Mouse (Mus musculus): ENCODE measurements around the gene Zeb2.

Zeb2 gene

DNA sequence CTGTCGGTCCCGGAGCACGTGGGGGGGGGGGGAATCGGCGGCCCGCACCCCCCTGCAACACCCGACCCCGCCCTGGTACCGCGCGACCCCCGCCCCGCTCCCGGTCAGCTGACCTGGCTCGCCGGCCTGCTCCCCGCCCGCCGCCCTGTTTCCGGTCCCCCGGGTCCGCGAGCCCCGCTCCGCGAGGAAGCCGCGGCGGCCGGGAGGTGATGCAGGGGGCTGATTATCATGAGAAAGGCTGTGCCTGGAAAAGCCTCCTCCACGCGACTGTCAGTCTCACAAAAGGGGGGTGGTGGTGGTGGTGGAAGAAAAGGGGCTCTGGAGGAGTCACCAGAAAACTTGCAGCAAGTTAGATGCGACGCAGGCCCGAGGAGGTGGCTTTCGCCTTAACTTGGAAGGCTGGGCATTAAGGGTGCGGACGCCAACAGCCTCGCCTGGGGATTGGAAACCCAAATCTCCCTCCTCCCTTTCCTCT is at the start of gene Zeb2:
TSS of gene Zeb2 (minus strand) at position 309 of the 475 bp plus-strand sequence.
- DNase-seq (ENCODE audit: low spot score), result peak; percentile 66

DNA sequence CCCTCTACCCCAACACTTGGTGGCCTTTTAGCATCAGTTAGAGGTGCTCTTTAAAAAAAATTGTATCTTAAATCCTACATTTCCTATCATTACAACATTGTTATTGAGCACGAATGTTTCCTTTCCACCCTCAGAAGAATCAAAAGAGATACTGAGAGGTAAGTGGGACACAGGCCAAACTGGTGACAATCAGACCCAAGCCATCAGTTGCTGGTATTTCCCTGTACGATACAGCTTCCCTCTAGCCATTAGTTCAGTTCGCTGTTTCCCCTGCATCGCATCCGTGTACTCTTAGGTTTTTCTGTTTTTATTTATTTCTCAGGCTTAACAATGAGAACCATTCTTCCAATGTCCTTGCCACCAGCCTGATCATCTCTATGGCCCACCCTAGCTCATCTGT is 41.6 kb upstream of the Zeb2 start:
- no peak for DNase-seq (ENCODE audit: low spot score)

DNA sequence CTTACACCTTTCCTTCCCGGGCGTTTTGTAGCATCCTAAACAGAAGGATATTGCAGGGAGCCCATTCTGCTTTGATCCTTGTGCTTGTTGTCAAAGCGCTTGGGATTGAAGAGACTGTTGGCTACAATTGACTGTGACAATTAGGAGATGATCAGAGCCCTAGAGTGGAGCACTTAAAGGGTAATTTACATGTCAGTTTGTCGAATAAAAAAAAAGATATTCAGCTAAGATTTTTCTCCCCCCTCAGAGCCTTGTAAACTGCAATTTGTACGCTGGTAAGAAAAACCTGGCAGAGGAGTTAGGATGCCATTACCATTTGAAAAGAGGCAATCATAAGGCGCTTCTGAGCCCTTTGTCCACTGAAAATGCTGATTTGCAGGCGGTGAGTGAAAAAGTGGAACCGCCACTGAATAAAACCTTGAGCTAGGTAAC is 41.2 kb upstream of the Zeb2 start:
- no peak for DNase-seq (ENCODE audit: low spot score)

DNA sequence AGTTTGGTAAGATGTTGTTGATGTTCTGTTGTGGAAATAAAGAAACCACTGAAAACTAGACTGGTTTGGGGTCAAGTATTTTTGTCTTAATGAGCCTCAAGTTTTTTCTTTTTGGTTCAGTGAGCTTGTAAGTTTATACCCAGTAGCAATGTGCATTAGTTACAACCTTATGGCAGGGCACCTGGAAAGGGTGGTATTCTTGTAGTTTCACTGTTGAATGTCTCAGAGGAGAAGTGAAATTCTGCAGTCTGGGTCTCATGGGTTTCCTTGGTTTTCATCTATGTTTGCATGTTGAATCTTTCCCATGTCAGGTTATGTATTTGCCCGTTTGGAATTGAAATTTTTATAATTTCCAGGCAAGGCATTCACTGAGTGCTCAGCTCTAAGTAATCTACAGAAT is 36.1 kb upstream of the Zeb2 start:
- no peak for DNase-seq (ENCODE audit: low spot score)

DNA sequence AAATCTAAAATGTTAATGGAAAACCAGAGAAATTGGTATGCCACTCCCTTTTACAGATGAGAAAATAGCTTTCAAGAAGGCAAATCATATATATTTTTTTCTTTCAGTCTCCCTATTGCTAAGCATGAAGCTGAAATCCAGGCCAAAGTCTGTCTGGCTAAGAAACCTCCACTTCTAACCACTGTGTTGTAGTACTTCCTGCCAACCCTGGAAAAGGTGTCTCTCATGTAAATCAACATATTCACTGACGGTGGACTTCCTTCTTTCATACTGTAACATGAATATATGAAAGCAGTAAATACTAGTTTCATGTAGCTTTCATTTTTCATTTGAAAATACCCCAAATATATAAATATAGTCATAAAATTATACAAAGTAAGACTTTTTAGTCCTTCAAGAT is 26.0 kb upstream of the Zeb2 start:
- no peak for DNase-seq (ENCODE audit: low spot score)

DNA sequence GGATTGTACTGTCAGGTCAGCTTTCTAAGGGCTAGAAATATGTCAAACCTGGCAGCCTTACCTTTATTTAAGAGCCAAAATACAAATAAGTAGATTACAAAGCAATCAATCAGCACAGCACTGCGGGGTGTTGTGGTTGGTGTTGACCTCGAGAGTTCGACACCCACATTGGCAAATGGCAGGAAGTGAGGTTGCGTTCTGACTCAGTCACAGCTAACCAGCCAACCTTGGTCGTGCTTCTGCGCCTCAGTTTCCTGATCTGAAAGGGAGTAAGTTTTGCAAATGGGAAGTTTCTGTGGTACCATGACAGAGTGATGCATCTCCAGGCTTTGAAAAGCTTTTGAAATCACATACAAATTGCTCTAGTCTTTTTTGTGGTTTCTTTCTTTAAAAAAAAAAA is 21.7 kb upstream of the Zeb2 start:
- no peak for DNase-seq (ENCODE audit: low spot score)

DNA sequence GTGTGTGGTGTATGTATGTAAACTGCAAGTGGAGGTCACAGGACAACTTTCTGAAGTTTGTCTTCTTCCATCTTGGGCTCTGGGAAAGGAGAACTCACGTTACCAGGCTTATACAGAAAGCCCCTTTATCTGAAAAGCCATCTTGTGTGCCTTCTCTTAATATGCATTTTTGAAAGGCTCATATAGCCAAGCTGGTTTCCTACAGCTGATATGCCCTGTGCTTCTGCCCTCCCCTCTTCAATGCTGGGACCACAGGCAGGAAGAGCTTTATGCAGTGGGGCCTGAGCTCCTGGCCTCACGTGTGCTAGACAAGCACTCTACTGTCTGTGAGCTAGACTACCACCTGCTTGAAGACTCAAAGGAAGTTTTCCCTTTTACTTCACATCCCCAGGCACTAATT is 19.6 kb upstream of the Zeb2 start:
- DNase-seq (ENCODE audit: low spot score), result no peak

DNA sequence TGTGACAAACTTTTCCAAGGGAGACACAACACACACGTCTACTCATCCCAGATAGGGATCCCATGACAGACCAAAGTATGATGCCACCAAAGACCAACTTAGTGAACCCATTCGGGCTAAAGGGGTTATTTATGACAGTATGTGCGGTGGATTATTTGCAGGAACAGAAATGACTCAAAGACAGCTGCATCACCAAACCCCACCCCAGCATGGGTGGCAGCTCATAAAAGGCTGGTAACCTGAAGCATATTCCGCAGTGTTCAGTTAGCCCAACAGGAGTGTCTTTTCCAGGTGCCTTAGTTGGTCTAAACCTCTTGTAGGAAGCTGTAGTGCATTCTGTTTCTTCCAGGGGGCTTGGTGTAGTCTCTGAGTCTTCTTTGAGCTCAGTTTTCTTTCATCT is 16.0 kb upstream of the Zeb2 start:
- DNase-seq (ENCODE audit: low spot score), result no peak

DNA sequence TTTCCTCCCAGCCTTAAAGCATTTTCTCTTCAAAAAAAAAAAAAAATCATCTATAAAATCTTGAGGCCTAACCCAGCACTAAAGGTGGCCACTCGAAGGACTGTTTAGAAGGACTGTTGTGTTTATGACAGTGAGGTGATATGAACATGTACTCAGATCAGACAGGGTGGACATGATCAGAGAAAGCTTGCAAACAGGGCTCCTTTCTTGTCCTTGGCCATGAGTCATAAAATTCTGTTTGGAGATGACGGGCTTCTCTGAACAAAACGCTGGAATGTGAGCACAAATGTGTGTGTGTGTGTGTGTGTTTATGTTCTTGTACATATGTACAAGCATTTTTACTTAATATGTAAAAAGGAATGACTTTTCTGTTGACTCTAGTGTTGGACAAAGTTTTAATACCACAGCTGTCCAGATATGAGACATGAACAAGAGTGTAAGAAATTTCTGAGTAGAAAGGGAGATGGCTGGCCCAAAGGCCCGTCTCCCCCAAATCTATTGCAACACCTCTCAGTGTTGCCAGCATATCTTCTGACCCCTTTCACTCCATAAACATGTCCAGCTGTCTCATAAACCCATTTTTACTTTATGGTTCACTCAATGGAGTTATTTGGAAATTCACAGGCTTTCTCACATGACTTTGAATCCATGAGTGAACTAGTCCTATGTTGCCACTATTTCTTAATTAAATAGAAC is 13.4 kb upstream of the Zeb2 start:
- no peak for DNase-seq (ENCODE audit: low spot score)

DNA sequence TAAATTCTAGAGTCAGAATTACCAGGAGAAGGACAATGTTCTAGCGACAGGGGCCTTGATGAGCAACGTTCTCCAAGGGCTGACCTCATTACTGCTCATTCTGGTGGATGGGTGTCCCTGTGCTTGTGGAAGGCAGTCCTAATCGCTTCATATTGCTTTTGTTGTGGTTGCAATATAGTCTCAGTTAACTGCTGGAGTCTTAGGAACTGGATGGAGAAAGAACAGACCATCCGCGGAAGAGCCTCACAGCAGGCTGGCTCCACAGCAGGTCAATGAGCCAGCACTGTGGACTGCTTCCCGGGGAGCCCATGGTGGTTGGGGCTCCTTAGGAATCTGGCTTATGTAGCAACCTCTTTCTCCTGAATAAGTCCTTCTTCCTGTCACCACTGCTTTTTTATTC is 12.4 kb upstream of the Zeb2 start:
- no peak for DNase-seq (ENCODE audit: low spot score)

DNA sequence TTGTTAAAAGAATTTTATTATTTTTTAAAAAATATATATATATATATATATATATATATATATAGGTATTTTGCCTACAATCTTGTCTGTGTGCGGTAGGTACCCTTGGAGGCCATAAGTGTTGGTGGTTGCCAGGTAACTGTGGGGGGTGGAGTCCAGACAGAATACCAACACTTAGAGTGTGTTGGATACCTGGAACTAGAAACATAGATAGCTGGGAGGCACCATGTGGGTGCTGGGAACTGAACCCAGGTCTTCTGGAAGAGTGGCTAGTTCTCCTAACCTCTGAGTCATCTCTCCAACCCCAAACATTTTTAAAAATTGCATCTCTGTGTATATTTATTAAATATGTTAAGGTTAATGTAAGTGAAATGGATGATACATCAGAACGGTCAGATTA is 11.5 kb upstream of the Zeb2 start:
- DNase-seq (ENCODE audit: low spot score), result no peak

DNA sequence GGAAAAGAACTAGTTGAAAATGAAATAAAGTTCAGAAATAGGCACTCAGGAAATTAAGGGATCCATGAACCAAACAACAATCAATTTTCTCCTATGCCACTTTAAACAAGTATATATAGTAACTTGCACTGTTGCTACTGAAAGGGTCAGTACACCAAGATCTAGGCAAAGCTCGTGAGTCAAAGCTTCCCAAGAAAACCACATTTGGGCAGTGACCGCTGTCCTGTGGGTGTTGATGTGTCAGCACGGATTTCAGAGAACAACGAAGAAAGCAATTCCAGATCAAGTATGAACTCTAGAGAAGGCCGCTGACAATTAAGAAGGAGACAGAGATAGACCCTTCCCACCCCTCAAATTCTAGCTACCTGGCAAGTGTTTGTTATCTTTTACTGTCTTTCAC is 9.2 kb upstream of the Zeb2 start:
- no peak for DNase-seq (ENCODE audit: low spot score)

DNA sequence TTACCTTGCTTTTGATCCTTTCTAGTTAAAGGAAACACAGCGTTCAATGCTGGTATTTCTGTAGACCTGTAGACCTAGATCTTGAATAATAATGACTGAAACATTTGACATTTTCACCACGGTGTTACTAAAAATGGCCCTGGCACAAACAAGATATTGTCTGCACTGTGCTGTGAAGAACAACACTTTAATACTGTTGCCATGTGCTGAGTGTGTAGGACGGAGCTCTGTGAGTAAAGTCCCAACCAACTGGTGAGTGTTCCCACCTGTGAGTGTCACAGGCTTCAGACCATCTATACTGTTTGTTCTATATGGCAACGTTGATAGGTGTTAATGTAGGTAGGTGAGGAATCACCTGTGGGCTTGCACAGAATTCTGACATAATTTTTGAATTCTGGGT is 8.0 kb upstream of the Zeb2 start:
- no peak for DNase-seq (ENCODE audit: low spot score)

DNA sequence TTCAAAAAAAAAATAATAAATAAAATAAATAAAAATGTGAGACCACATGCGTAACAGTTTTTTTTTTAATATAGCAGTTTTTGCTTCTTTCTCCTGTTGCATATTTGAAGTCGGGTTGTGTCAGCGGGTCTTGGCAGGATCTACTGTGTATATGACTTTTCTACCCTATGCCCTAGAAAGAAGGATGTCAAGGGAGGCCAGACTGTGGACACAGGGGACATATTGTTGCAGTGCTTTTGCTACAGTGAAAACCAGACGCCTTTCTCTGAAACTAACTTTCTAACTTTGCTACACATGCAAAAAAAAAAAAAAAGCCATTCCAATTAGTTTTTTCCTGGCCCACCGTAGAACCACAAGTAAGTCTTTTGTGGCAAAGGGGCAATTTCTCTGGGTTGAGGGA is 6.3 kb upstream of the Zeb2 start:
- no peak for DNase-seq (ENCODE audit: low spot score)

DNA sequence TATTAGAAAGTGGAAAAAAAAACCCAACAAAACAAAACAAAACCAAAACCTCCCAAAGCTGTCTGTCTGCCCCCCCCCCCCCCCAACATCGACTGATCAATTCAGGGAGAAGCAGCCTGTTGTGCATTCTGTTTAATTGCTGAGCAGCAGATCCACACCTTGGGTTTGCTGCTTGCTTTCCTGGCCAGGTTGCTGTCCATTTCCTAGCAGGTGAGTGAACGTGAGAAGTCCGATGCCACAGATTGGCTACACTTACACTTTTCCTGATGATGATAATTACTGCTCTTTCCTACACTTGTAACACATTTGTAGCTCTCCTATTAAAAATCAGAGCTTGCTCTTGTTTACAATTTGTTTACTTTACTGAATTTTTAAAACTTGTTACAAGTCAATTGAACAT is 926 bp upstream of the Zeb2 start:
- DNase-seq (ENCODE audit: low spot score), result no peak

DNA sequence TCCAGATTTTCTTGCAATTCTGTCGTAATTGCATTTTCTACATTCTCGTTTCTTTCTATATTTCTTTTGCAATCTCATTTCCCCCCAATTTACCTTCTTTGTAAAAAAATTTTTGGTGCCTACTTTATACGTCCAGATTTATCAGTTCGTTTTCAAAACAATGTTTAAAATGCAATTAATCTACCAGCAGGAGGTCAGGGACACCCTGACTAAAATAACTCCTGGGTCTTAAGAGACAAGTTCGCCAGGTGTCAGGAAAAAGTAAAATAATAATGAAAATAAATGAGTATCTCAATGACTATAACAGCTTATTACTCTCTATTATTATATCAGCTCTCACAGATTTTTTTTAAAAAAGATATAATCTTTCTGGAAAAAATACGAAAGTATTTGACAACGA is 397 bp upstream of the Zeb2 start:
- DNase-seq (ENCODE audit: low spot score), result no peak

DNA sequence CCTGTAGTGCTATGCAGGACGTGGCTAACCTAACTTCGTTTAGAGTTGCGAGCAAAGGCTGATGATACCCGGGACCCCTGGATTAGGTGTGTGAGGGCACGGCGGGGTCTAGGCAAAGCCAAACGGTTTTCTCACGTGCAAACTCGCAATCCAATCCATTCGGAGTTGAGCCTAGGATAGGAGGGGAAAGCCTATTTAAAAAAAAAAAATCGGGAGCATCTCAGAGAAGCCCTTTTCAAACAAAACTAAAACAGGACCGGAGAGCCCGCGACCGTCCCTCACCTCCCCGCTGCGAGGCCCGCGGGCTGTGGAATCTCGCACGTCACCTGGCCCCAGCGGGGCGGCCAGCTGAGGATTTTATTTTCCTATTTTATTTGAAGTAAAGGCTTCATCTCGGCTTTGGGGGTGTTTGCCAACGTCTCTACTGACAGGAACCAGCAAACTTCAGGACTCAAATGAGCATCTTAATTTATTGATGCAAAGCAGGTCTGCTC is 617 bp downstream of the Zeb2 start:
- DNase-seq (ENCODE audit: low spot score), result no peak

DNA sequence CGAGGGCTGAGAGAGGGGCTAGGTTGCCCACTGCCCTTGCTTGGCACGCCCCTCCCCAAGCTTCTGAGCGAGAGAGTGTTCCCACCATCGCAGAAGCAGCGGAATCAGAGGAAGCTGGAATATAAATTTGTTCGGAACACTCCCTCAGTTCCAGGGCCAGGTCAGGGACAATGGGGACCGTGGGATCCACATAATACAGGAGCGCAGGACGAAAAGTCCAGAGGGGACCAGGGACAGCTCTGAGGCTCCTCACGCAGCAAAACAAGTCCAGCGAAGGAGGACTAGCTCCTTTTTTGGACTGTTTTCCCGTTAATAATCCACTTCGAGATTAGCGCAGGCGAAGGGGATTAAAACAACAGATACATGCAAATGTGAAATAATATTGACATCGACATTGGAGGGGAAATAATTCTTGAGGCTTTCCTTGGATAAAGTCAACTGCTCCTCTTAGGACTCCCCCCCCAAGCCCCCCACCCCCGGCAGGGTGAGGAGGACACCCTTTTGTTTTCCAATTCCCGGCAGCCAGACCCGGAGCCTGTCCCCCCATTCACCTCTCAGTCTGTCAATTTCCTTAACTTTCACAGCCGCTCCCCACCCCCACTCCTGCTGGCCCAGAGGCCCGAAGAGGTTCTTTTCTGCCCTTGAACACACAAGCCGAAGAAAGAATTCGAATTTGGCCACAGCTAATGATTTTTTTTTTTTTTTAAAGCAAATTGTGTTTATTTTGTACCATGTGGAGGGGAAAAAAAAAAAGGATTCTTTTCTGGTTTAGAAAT is 1.3 kb downstream of the Zeb2 start:
- no peak for DNase-seq (ENCODE audit: low spot score)

DNA sequence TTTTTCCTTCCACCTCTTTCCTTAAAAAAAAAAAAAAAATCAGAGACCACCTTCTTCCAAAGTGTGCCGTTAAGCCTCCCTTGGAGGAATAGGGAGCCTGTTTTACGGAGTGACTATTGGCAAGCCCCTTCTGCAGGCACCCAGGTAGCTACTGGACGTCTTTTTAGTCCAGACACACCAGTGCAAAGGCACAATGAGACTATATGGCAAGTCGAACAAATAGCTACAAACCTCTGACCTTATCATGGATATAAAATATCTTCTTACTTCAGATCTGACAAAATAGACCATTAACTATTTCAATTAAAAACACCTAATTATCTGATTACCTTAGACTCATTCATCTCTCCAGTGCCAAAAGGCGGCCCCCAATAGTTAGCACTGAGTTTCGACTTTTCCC is 2.0 kb downstream of the Zeb2 start:
- DNase-seq (ENCODE audit: low spot score), result no peak

DNA sequence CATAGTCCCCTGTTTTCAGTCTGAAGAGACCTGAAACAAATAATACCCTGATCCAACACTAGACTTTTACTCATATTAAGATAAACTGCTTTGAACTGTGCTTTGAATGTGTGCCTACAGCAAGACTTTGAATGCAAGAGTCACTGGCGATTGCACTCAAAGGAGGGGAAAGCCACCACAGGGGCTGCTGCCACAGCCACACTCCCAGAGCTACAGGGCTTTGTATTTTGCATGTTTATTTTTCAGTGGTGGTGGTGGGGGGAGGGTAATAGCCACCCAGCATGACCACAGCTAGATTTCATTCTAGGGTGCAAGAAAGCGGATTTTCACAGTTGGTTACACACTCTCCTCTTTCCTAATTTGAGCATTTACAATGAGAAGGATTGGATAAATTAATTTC is 2.6 kb downstream of the Zeb2 start:
- no peak for DNase-seq (ENCODE audit: low spot score)

DNA sequence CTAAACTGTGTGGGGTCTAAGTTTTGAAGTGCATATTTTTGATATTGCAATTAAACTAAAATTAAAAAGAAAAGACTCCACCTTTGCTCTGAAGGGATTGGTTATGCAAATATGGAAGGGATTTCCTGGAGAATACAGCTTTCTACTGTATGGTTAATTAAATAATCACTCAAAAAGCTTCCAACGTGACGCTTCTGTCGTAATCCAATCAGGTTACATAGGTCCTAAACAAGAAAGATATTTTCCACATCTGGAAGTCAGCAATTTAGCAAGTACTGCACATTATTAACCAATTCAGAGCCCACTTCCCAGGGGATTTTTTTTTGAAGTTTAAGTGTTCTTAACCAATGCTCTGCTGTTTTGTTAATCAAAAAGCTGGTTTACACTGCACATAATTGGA is 3.3 kb downstream of the Zeb2 start:
- DNase-seq (ENCODE audit: low spot score), result no peak

DNA sequence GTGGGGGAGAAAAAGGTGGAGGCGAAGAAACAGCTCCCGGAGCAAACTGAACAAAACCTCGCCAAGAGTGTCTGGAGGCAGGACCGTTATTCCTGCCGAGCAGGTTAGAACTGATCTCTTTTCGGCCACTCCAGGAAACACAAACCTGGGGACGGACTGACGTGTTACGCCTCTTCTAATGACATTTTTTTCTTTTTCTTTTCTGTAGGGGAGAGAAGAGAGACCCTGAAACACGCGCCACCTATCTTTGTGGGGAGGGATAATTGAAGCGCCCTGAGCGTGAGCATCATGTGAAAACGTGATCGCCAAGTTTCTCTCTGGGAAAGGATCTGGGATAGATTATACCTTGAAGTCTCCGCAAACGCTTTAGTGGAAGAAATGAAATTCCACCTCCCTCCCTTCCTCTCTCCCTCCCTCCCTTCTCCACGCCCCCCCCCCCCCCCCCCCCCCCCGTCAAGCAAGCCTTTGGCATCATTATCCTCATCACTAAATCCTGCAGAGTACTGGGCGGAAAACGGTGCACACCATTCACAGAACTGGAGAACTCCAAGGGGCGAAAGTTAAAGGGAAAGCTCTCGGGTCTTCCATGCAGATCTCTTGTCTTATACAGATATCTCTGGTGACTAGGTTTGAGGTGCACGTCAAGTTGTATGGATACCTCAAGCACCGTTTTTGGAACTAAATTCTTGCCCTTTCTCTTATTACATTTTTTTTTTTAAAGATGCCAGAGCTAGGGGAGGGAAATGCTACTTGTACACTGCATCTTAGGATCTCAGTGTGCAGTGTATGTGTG is 4.1 kb downstream of the Zeb2 start:
- DNase-seq (ENCODE audit: low spot score), result no peak

All from ovary, postnatal 10 days (tissue).